Mouse (Mus musculus) cerebellum, postnatal 14 days (tissue): Measurements from ENCODE around the gene Ap4b1.
"Not testable (repeated sequence)": the region's sequence is repeated elsewhere in the genome, so short reads cannot be mapped to it uniquely, and the experiment has no call there.

Source experiments
- DNase-seq, 2 experiments: peaks; one replicate each; pipeline ENCODE4 v3.0.0; 2021; ENCODE audit warnings: mixed read lengths in 2 of 2

Gene Ap4b1

DNA sequence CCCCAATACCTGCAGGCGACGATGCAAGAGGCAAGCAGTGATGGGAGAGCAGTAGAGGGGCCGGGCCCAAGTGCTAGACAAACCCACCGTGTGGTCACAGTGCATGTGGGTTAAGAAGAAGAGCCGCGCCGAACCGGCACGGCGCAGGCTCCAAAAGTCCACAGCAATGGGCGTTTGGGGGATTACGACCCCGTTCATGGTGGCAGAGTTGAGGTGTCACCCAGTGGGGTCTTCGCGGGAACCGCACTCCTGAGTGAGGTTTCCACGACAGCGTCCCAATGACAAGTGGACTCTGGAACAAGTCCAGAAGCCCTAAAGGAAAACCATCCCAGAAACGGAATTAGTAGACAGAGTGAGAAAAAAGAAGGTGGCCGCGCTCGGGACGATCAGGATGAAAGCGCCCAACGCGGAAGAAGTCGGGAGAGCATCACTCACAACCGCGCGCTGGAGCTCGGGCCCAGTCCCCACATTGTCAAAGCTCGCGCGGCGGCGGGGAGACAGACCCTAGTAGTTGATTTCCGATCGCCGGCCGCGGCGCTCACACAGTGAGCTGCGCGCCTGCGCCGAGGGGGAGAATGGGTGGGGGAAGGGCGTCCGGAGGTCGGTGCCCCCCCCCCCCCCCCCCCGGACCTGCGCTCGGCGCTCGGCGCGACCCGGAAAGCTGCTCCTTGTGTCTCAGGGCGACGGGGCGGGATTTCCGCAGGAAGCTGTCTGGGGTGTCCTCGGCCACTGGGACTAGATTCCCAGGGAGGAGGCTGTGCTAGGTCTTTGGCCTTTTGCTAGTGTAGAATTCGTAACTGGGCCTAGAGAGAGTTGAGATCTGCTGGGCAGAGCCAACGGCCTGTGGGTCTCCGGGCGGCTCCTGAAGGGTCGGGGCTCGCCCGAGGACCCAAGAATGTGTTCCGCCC, at the start of gene Ap4b1, which contains the start of the genes Dclre1b and Gm43064:
Gene Ap4b1, plus strand, starts transcription at position 630 of the 908 bp plus-strand sequence.
Gene Dclre1b, minus strand, starts transcription at position 554 of the 908 bp plus-strand sequence.
Gene Gm43064, plus strand, starts transcription at position 683 of the 908 bp plus-strand sequence.
- peak; percentile 94 to 95 for DNase-seq

DNA sequence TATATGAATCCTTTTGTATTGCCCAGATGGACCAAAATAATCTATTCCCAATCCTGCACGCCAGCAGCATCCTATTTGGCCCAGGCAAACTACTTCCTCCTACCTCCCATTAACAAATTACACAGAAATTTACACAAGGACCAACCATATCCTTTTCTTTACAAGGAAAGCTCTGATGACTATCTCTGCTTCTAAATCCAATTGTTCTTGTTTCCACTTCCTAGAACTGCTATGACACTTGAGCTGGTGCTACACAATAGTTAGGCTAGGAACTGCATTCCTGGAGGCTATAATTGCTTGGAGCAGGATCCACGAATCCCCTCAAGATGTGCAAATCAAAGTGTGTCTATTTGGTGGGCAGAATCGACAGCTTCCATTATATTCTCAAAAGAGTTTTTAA, 42.5 kb upstream of the Ap4b1 start:
- DNase-seq, result no peak

DNA sequence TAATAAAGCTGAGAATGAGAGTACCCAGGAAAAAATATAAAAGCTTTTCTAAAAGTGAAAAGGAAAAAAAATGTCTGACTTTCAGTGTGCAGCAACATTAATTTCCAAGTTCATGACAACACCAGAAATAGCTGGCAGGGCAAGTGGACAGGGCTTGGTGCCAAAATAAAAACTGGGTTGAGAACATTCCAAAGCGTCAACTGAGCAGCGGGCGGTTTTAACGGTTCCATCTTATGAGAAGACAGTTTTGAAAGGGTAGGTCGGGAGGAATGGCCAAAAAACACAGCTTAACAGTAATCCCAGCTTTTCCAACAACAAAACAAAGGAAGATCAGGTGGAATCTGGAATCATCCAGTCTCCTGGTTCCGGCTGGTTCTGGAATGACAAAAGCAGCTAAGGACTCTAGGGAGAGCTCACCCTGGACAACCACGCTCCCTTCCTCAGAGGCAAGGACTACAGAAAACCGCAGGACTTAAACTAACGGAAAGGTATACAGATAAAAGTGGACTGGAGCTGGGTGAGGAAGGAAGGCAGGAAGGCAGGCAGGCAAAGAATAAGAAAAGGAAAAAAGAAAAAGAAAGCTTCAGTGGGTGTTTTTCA, 37.7 kb upstream of the Ap4b1 start:
- DNase-seq, result peak; percentile 78 to 86

DNA sequence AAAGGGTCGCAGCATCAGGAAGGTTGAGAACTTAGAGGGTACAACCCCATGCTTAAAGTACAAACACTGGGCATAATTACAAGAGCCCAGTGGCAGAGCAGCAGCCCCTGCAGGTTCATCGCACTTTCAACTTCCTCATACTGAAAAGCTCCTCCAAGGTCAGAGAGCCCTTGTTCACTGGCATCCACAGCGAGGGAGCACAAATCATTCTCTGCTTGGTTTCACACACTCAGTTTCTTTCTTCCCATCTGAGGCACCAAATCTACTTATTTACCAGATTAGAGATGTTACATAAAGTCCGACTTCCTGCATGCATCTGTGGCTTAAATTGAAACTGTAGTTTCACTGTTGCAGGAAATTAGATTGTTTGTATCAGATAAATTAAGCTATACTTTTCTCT, 36.5 kb upstream of the Ap4b1 start:
- no peak for DNase-seq

DNA sequence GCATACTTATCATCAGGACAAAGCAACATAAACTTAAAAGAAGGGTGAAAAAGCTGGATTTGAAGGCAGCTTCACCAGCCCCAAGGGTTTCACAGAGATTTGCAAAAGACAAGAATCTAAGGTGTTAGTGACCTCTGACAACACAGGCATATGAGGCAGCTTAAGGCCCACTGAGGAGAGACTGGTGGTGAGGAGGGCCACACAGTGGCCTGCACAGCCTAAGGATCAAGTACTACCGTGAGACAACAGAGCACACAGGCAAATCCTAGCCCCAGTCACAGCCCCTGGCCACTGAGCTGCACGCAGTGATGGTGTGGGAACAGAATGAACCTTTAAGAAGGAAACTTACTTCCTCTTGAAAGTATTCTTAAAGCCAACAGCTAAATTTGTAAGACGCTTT, 35.8 kb upstream of the Ap4b1 start:
- DNase-seq, result no peak

DNA sequence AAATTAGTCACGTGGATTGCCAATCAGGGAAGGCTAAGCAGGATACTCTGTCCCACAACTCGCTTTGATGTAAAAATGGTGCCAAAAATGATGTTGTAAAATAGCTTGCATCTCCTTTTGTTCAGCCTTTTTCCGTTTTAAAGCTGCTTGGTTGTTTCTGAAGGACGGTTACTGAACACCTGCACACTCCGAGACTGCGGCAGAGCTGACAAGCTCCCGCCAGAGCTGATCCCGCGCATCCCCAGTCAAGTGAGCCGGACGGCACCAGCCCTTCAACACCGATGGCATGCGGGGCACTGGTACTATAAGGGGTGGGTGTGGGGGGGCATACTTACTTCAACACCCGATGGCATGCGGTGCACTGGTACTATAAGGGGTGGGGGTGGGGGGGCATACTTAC, 35.3 kb upstream of the Ap4b1 start:
- no peak for DNase-seq

DNA sequence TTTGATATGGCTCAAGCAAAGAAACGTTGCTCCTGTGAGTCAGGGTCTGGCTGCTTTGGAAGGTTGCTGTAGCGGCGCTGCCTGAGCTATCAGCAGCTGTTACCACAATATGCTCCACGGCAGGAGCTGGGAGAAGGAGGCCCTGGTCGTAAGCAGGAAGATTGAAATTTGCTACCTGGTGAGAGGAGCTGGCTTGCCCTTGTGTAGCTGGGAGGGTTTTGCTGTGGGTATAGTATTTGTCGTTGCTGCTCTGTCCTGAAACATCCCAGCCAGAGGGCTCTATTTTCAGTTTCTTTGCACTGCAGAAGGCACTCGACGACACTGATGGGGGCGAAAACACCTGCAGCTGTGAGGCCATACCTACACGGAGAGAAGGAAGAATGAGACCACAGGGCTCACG, 31.4 kb upstream of the Ap4b1 start:
- peak; percentile 58 to 64 for DNase-seq

DNA sequence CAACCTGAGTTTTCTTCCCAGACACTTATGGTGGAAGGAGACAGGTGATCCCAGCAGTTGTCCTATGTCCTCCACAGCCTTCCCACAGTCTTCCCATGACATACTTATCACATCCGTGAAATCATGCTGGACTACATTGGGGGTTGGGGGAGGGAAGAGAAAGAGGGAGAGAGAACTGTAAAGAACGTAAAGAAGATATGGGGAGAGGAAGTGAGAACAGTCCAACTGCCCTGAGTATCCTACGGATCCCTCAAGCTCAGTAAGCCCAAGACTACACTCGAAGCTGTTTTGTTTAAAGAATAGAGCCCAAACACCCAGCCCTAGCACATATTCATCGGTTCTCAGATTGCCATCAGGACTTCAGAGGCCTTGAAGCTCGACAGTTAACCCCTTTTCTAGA, 30.7 kb upstream of the Ap4b1 start:
- no peak for DNase-seq

DNA sequence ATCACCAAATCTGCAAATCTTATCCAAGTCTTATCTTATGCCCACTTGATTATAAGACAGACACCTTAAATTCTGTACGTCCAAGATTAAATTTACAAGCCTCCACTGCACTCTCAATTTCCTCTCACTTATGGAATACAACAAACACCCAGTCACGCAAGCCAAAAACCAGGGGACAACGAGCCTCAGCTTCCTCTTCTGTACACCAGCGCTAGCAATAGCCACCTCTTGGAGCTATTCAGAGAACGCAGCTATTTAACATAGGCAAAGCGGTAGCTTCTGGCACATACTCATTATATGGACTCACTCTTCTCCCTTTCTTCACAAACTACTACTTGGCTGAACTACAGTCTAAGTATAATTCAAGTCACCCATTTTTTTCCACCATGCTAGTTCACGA, 30.1 kb upstream of the Ap4b1 start:
- no peak for DNase-seq

DNA sequence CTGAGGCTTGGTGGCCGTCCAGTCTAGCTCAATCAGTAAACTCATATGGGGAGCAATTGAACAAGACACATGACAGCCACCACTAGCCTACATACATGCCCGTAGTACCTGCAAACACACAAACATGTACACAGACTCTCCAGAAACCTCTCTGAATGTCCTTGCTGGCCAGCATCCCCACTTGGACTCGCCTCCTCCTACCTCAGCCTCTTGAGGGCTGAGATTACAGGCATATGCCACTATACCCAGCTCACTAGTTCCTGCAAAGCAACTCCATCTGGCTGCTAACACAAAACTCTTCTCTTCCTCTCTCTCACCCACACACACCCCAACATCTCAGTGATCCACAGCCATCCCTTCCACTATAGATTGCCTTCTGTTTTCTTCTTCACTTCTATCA, 29.0 kb upstream of the Ap4b1 start:
- peak in 1 of 2 experiments; percentile 24 for DNase-seq

DNA sequence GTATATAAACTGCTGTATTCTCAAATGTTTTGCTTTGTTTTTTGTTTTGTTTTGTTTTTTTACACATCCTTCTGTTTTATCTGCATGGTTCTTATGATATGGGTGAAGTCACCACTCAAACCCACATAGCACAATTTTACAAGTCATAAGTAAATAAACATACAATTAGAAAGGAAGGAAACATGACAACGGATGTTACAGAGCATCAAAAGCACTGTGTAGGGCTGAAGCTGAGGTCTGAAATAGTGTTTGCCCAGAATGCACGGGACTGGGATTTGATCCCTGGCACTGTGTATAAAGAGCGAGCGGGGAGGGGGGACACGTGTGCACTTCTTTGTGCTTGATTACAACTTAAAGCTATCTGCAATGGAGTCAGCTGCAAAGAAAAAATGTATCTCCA, 28.5 kb upstream of the Ap4b1 start:
- DNase-seq, result no peak

DNA sequence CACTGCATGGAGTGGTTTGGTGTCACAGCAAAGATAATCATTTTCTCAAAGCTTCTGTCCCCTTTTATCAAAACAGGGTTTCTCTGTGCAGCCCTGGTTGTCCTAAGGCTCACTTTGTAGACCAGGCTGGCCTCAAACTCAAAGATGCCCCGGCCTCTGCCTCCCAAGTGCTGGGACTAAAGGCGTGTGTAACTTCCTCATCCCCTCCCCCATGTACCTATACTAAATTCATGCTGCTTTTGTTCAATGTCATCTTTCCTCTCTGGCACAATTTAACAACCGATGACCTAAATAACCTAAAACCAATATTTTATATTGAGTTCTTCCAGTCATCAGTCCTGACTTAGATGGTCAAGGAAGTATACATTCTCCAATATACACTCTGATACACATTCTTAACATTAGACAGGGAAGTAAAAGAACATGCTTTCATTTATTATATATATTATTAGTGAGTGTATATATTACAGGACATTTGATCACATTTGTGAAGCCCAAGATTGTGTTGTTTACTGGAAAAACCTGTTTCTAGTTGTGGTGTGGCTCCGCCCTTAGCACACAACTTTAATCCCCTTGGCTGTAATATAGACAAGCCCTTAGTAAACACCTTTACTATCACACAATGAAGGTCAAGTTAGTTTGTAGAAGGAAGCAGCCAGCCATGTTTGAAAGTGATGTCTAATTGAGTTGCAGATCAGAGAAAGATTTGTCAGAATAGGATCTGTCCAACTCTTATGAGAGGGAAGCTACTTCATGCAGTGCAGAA, 26.3 kb upstream of the Ap4b1 start:
- DNase-seq, result no peak

DNA sequence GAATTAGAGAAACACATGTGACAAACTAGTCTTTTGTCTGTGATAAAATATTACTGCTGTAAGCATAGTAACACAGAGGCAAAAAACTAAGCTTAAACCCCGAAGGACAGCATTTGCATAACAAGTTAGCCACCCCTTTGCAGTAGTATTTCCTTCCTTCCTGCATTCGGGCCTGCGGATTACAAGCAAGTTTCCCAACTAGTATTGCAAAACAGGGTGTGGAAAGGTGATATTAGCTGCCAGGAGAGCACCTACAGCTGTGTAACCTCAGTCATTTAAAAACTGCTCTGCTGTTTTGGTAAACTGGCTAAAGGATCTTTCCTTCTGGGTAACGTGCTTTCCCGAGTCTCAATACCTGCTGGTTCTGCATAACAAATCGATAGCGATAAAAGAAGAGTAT, 22.1 kb upstream of the Ap4b1 start:
- no peak for DNase-seq

DNA sequence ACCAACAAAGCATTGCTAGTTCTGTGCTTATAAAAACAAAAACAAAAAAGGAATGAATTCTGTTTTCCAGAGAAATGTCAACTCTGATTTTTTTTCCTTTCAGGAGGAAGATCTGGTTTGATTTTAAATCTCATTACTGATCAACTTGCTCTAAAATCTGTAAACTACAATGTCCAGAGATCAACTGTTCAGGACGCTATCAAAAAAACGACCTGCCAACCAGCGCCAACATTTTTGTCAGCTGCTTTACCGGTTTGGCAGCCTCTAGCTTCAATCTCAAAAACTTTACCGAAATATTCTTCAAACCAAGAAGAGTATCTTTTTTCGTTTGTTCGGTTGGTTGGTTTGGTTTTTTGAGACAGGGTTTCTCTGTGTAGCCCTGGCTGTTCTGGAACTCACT, 20.2 kb upstream of the Ap4b1 start:
- DNase-seq, result no peak

DNA sequence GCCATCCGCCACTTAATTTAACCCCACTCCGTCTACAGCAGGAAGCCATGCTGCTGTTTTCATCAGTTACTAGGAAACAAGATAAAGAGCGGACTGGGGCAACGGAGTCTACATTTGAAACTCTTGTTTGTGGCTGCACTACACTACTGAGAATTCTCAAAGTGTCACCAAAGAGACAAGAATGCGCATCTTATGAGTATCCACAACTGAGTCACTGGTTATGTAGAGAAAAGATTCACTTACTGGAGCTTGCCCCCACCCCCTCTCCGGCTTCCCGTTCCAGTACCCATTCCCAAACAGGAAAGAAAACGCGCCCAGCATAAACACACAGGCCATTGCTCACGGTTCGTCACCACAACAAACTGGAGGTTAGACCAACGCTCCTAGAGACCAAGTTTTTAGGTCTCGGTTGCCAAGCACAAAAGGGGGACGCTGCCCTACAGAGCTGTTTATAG, 19.4 kb upstream of the Ap4b1 start:
- DNase-seq, result peak; percentile 39

DNA sequence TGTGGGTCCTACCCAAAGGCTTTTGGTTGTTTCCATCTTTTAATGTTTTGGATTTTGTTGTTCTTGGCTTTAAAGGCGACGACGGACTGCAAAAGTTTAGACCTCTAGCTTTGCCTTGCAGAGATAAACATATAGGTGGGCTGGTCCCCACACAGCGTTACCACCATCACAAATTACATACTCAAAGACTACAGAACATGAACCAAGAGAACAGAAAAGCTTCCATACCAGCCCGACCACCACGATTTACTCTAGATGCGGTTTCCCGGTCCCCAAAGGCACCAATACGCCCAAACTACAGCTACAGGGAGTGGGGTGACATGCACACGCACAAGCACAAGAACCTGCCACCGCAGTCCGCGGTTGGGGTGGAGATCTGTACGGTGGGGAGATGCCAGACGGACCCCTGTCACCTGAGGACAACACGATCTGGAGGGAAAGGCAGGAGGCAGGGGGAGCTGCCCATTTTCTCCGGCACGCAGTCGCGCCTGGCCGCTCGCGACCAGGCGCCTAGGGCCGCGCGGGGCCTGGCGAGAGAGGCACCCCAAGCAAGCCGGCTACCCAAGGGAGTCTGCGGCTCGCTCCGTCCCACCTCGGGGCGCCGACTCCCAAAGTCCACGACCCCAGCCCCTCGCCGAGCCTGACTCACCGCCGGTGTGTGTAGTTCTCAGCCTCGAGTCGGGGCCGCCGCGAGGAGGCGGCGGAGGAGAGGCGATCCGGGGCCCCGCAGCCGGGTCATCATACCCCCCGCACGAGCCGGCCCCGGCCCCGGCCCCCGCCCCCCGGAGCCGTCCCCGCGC, 18.8 kb upstream of the Ap4b1 start:
- DNase-seq, result peak; percentile 59 to 67

DNA sequence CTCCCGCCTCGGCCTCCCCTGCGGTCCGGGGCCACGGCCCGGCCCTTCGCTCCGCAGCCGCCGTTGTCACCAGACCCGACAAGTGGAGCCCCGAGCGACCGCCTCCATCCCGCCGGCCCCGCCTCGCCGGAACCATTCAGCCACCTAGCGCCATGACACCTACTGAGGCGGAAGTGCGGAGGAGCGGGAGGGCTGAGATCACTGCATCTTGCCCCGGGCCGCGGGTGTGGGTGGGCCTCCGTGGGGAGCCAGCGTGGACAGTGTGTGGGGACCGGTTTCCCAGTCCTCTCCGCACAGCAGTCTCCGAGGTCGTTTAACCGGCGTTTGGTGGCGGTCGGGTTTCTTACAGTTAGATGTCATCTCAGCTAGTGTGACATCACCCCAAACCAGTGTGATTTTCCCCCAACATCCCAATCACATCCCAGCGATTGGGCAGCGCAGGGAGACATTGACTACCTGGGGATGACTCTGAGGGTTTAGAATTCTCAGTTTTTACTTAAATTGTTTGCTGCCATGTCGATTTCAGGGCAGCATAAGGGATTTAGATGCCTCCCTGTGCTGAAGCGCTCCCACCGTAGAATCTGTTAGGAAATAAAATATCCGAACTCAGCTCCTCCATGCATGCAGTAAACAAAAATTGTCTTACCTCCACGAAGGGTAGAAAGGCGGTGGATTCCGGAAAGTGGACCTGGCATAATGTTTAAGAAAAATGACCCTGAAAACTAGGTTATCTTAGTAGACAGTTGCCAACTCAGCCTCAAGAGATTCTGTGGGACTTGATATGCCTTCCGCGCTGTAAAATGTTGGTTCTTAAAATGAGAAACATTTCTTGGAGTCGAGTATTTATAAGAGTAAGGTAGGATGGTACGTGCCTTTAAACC, 17.9 kb upstream of the Ap4b1 start, which contains the start of gene Hipk1:
Gene Hipk1, minus strand, starts transcription at position 334 of the 881 bp plus-strand sequence.
- peak; percentile 95 to 96 for DNase-seq

DNA sequence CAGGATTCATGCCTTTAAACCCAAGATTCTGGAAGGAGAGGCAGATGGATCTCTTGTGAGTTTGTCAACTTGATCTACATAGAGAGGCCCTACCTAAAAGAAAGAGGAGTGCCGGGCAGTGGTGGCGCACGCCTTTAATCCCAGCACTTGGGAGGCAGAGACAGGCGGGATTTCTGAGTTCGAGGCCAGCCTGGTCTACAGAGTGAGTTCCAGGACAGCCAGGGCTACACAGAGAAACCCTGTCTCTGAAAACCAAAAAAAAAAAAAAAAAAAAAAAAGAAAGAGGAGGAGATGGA, 17.3 kb upstream of the Ap4b1 start:
- not testable (repeated sequence) for DNase-seq

DNA sequence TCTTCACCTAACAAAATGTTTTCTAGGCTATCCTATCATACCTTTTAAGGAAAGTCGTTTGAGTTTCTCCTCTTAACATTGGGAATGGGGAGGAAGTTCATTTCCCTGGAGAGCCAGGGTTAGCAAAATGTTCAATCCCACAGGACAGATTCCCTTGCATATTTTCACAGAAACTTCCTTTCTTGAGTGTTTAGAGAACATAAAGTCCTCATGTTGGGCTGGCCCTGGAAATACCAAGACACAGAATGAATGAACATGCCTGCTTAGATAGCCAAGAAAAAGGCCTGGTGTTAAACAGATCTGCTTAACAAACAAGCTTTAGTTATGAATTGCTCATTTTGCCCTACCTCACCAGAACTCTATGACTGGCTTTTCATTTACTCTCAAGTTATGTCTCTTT, 16.8 kb upstream of the Ap4b1 start:
- no peak for DNase-seq

DNA sequence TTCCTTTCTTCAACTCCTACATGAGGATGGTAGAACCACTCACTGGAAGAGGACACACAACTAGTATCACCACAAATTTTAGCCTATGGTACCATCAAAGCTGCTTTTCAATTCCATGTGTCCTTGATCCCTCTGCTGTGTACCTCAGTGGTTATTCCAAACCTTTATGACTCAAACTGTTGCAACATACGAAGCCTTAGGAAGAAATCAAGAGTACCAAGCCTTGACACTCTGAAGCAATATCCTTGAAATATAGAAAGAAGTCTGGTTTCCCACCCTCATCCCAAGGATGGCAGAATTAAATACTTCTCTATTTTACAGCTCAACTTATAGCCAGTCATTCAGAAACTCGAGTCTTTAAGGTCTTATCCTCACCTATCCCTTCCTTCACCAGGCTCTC, 12.9 kb upstream of the Ap4b1 start:
- DNase-seq, result no peak

DNA sequence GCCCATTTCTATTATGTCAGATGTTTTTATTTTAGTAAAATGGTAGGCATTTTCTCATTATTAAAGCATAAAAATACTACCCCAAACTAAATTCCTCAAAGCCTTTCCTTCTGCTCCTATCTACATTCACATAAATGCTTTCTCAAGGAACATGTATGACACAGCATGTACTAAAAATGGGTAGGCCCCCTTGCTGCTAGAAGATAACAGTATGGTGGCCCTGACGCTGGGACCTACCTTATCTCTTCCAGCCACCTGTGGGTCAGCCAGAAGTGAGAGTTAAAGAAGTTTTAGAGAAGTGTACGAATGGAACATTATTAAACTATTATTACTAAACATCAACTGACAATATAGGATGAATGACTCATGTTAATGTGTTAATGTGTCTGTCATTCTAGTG, 9.8 kb upstream of the Ap4b1 start:
- no peak for DNase-seq
